Mouse (Mus musculus) embryo, embryonic 9.5 days (tissue): Measurements from ENCODE around the gene Cfap46.
A peak's percentile ranks its signal among the peaks of the same experiment; 100 is the strongest.
"Not testable (repeated sequence)": the region's sequence is repeated elsewhere in the genome, so short reads cannot be mapped to it uniquely, and the experiment has no call there.

Experiments
- DNase-seq: peaks from one replicate; pipeline ENCODE4 v3.0.0-alpha.2; 2017; ENCODE audit errors: extremely low spot score

Cfap46 gene

GRCm38 (mm10) chr7:139663318-139663717, 20.3 kb downstream of the Cfap46 start:
- no peak for DNase-seq

DNA sequence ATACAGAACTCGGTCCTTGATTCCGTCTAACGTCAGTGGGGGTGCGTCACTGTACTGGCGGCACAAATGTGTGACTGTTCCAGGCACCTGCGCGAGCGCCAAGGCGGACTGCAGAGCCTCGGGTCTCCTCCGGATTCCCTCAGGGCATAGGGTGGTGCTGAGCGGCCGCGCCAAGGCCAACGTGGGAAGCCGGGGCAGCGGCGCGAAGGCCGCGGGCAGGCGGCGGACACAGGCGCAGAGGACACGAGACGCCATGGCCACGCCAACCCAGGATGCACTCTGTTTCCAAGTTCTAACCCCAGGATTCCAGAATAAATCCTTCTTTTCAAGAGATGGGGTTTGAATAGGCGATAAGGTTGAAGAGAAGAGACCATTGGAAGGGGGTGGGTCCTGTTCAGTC, 23.7 kb downstream of the Cfap46 start:
- DNase-seq, result not testable (repeated sequence)

- no peak for DNase-seq
These were observed 33.9 kb downstream of the Cfap46 start for GRCm38 (mm10) chr7:139649698-139650097.

DNA sequence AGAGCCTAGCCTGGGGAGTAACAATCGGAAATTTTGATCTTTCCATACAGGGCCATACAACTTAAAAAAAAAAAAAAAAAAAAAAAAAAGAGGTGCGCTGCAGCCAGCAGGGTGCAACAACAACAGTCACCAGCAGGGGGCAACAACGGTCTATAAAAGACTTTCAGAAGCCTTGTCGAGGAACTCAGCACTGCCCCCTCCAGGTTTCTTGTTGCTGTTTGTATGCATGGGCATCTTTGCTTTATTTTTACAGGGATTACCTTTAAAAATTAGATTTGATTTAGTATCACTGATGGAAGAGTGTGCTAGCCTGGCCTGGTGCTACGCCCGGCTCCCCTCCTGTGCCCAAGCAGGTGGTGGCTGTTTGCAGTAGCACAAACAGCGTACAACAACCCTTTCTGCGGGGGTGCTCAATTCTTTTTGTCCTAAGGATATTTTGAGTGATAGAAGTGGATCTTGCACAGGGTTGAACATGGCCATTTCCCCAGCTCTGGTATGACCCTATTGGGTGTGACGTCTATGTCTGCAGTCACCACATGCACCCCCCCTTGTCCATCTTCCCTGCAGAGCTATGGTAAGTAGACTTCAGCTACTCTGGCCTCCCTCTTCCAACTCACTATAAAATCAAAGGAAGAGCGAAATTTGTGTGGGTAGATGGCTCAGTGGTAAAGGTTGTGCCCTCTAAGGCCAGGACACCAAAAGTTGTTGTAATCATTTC, 35.4 kb downstream of the Cfap46 start:
- peak; percentile 82 for DNase-seq

GRCm38 (mm10) chr7:139633393-139633792, 50.2 kb downstream of the Cfap46 start:
- DNase-seq, result no peak

- DNase-seq, result no peak
These were observed 58.5 kb downstream of the Cfap46 start for GRCm38 (mm10) chr7:139625156-139625555.

GRCm38 (mm10) chr7:139622568-139622967, 61.0 kb downstream of the Cfap46 start:
- DNase-seq, result no peak

DNA sequence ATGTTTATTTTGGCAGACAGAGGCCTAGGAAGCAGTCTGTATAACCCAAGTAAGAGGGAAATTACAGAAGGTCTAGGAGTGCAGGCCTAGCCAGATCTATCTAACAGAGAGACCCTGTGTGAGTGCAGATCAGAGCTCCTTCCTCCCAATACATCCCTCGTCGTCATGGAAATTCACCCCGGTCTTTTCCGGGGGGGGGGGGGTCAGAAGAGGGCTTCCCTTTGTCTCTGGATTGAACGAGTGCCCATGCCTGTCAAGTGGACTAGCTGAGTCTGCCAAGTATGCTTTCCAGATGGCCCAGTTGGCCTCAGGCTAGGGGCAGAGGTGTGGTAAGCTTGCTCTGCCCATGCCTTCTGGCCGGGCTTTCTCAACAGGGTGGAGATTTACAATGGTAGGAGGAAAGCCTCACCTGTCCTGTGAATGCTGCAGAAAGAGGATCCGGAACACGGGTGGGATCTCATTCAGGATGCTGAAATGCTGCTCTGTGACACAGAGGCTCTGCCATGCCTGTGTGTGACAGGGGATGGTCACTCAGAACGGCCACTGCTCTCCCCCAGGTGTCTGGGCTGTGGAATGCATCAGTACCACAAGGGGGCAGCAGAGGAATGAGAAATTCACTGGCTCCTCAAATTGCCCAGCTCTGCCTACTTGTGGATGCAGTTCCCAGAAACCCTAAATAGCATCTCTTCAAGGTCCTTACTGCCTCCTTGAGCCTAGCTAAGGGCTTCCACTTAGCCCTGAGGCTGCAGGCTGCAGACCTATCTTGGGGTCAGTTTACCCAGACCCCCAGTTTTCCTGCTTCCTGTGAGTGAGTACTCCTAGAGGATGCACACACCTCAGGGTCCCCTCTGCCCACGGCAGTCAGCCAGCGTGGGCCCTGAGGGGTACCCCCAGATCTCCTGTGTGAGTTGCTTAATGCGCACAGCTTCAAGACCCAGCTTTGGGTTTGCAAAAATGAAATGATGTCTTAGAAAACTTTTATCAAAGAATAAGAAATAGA, 67.5 kb downstream of the Cfap46 start:
- peak; percentile 73 for DNase-seq

DNA sequence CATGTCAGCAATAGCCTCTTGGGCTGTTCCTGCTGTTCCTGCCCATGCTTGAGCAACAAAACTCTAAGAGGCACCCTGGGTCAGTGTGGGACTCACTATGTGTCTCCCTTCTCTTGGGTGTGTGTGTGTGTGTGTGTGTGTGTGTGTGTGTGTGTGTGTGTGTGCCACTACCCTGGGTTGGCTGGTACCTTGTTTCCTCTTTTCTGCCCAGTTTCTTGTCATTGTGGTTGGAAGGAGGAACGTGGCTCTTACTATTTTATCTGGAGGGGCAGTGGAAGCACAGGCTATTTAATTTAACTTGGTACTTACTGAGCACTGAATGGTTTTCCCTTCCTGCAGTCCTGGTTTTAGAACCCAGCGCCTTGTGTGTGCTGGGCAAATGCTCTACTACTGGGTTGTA, 73.3 kb downstream of the Cfap46 start:
- no peak for DNase-seq

DNA sequence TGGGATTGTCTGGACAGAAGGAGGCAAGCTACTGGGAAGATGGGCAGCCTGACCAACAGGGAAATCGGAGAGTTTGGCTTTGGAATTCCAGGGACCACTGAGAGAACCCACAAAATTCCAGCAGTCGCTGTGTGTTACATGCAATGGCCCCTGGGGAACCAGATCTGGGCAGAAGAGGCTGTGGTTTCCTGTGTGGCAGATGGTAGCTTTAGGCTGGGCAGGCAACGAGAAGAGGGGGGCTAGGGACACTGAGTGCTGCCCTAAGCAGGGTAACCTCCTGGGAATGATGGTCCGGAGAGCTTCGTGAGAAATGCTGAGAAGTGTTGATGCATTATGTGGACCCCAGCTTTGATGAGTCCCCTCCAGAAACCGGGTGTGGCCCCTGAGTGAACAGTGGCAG, 87.8 kb downstream of the Cfap46 start:
- DNase-seq, result no peak

- no peak for DNase-seq
These were observed 88.3 kb downstream of the Cfap46 start for GRCm38 (mm10) chr7:139595311-139595710.

GRCm38 (mm10) chr7:139591311-139591710, 92.3 kb downstream of the Cfap46 start:
- no peak for DNase-seq

DNA sequence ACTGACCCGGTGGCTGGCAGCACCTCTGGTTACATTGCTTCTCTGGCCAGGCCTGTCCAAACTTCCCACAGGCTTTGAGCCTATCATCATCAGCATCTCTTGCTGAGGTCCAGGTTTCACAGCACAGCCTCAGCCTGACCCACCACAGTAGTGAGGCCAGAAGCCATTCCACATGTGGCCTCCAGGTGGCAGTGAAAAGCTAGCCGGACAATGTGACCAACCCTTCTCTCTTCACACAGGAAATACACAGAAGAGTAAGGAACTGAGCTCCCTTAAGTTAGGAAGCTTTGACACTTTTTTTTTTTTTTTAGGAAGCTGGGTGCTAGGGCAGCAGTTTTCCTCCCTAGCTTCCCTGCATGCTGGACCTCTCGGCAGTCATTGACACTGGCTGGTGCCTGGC, 93.3 kb downstream of the Cfap46 start:
- DNase-seq, result peak; percentile 53

- no peak for DNase-seq
These were observed 95.7 kb downstream of the Cfap46 start for GRCm38 (mm10) chr7:139587919-139588318.

- no peak for DNase-seq
These were observed 98.3 kb downstream of the Cfap46 start for GRCm38 (mm10) chr7:139585183-139585821.

DNA sequence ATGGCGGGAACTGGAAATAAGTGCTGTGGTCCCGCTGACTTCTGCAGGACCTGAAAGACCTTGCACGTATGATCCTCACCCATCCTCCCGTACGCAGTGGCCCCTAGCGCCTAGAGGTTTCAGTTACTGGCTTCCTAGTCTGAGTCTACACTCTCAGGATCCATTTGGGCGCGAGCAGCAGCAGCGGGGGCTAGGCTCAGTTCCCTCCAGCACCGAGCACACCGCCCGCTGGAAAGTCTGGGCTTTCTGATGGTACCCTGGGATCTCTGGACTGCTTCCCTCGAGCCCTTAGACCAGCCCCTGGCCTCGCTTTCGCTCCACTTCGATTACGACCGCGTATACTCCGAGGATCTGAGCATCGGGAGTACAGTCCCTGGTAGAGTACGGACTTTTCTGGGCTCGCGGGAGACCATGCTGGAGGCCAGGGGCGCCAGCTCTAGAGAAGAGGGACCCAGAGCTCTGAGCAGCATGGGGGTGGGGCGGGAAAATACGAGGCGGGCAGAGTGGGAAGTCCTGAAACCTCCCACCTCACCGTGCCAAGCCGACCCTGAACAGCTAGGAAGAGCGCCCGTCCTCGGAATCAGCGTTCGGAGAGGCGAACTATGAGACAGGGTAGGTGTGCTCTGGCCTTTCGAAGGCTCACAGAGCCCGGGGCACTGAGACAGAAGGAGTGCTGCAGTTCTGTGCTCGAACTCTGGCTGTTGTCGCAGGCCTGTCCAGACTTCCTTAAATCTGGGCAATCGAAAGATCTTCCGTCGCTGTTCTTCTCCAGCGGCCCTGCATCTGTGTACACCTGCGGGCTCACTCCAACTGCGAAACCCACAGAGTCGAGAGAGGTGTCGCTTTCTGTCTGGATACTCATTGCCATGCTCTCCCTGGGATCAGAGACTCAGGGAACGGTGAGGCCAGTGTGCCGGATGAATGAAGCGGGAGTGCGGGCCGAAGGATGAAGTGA, 99.1 kb downstream of the Cfap46 start:
- peak; percentile 56 for DNase-seq

- no peak for DNase-seq
These were observed 100.4 kb downstream of the Cfap46 start for GRCm38 (mm10) chr7:139583094-139583737.

DNA sequence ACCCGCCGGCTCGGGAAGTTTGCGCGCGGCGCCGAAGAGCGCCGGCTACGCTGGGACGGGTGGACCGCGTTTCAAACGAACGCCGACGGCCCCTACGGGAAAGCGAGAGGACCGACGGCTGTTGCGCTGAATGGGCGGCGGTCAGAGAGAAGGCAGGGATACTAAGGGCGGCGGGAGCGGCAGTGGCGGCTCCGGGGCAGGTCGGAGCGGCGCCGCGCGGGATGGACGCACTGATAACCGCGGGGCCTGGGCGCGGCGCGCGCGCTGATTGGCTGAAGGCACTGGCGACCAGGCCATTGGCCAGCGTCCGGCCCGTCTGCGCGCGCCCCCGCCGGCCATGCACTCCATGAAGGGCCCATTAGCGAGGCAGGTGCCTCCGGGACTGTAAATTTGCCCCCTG, 101.0 kb downstream of the Cfap46 start, which contains the start of gene Nkx6-2:
TSS of gene Nkx6-2 (minus strand) at position 203 of the 400 bp plus-strand sequence.
- DNase-seq, result peak; percentile 70

GRCm38 (mm10) chr7:139581801-139582571, 101.6 kb downstream of the Cfap46 start:
- DNase-seq, result peak; percentile 56
